Mouse (Mus musculus): ENCODE results near the gene Slc25a27. TPM values are rescaled to one million over a fixed set of nuclear protein-coding genes. Genes with fewer than 3 reads are reported as not detected.
A peak's percentile ranks its signal among the peaks of the same experiment; 100 is the strongest.

Gene Slc25a27
- polyA plus RNA-seq, 1 experiment from 2014 or later, result 18.4 TPM

DNA sequence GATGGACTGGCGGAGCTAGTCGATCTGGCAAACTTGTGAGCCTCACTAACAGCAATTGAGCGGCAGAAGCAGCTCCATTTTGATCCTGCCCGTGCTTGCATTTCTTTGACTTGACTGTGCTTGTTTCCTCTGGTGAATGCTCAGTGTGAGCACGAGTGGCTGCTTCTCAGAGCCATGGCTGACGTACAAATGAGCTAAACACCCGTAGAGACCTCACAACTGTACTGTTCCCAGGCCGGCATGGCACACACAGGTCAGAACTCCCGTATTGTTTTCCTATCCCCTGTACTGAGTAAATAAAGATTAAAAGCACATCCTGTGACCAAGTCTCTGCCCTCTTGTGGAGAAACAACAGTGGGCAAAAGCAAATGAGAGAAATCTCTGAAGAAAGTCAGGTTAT is 22.6 kb upstream of the Slc25a27 start:
- Histone ChIP-seq H3K9ac (replicated peaks; ENCODE audit: low read length) (no peak overlapping the region), H3K9me3 (ENCODE audit: low read length) (no peaks in the 10 kb centered on the region), H3K36me3 (ENCODE audit: insufficient read depth, low read length) (peaks cover 3% of the 10 kb centered on the region; the same call in 1 of the 2 replicates), H3K4me2 (replicated peaks; ENCODE audit: low read depth, low read length) (no peak overlapping the region), H3K4me3 (ENCODE audit: low read length) (no peak overlapping the region), H3K27ac (ENCODE audit: low read length) (no peak overlapping the region), H3K27me3 (ENCODE audit: insufficient read depth, low read length) (no peaks in the 10 kb centered on the region), H3K4me1 (ENCODE audit: insufficient read depth, low read length) (no peaks in the 10 kb centered on the region)
- 70% methylated on average over 9 of the region's 9 CpGs for WGBS
- no peak for ATAC-seq (ENCODE audit: low FRiP score, low TSS enrichment)

DNA sequence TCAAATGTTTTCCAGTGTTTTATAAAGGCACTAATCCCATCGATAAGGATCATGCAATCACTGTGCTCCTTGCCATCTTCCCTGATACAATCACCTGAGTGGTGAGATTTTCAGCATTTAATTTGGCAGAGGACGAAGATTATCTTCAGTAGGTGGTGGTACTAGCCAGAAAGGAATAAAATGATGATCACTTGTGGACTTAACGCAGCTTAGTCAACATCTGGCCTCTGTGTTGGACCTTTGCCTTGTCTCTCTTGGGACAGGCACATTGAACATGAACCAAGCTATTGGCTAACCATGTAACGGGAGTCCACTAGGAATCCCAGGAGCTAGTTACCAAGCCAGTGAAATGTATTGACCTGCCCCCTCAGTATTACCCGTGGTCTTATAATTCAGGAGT is 17.6 kb upstream of the Slc25a27 start:
- no peaks in the 10 kb centered on the region for H3K27me3 ChIP-seq (ENCODE audit: insufficient read depth, low read length)
- no peak overlapping the region for H3K4me2 ChIP-seq (replicated peaks; ENCODE audit: low read depth, low read length)
- no peak for ATAC-seq (ENCODE audit: low FRiP score, low TSS enrichment)
- no peaks in the 10 kb centered on the region for H3K4me1 ChIP-seq (ENCODE audit: insufficient read depth, low read length)
- H3K4me3 ChIP-seq (ENCODE audit: low read length), result no peak overlapping the region
- 89% methylated on average over 5 of the region's 5 CpGs for WGBS
- no peak overlapping the region for H3K27ac ChIP-seq (ENCODE audit: low read length)
- no peak overlapping the region for H3K9ac ChIP-seq (replicated peaks; ENCODE audit: low read length)
- peaks cover 13% of the 10 kb centered on the region for H3K36me3 ChIP-seq (ENCODE audit: insufficient read depth, low read length)
- H3K9me3 ChIP-seq (ENCODE audit: low read length), result no peaks in the 10 kb centered on the region

- no peak overlapping the region for H3K4me3 ChIP-seq (ENCODE audit: low read length)
- no peak overlapping the region for H3K9ac ChIP-seq (replicated peaks; ENCODE audit: low read length)
- no peaks in the 10 kb centered on the region for H3K27me3 ChIP-seq (ENCODE audit: insufficient read depth, low read length)
- H3K4me1 ChIP-seq (ENCODE audit: insufficient read depth, low read length), result no peaks in the 10 kb centered on the region
- no peak for ATAC-seq (ENCODE audit: low FRiP score, low TSS enrichment)
- 90% methylated on average over 6 of the region's 7 CpGs for WGBS
- H3K36me3 ChIP-seq (ENCODE audit: insufficient read depth, low read length), result peaks cover 13% of the 10 kb centered on the region
- H3K9me3 ChIP-seq (ENCODE audit: low read length), result no peaks in the 10 kb centered on the region
- H3K4me2 ChIP-seq (replicated peaks; ENCODE audit: low read depth, low read length), result no peak overlapping the region
- no peak overlapping the region for H3K27ac ChIP-seq (ENCODE audit: low read length)
These were observed 17.1 kb upstream of the Slc25a27 start for GRCm38 (mm10) chr17:43684086-43684485.

DNA sequence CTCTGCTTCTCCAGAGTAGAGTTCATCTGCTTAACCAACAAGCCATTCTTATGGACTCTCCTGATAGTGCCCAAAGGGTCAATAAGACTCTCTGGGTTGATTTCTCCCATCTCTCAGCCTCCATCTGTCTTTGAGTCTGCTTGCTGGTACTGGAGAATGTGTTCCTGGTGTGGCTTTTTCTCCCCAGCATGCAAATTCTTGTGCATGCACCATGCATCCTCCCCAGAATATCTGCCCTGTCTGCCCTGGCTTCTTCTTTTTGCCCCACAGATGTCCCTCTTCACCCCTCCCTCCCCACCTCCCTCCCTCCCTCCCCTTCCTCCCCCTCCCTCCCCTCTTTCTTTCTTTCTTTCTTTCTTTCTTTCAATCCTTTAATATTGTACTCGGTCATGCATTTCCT is 10.3 kb upstream of the Slc25a27 start:
- no peak overlapping the region for H3K4me2 ChIP-seq (replicated peaks; ENCODE audit: low read depth, low read length)
- no peak overlapping the region for H3K27ac ChIP-seq (ENCODE audit: low read length)
- peaks cover 13% of the 10 kb centered on the region for H3K36me3 ChIP-seq (ENCODE audit: insufficient read depth, low read length)
- peaks cover 5% of the 10 kb centered on the region; the same call in 1 of the 2 replicates for H3K4me1 ChIP-seq (ENCODE audit: insufficient read depth, low read length)
- H3K4me3 ChIP-seq (ENCODE audit: low read length), result no peak overlapping the region
- ATAC-seq (ENCODE audit: low FRiP score, low TSS enrichment), result no peak
- no peaks in the 10 kb centered on the region for H3K9me3 ChIP-seq (ENCODE audit: low read length)
- 33% methylated on average over 1 of the region's 1 CpGs for WGBS
- no peaks in the 10 kb centered on the region for H3K27me3 ChIP-seq (ENCODE audit: insufficient read depth, low read length)
- H3K9ac ChIP-seq (replicated peaks; ENCODE audit: low read length), result no peak overlapping the region

GRCm38 (mm10) chr17:43676241-43676640 is 9.2 kb upstream of the Slc25a27 start:
- Histone ChIP-seq H3K27me3 (ENCODE audit: insufficient read depth, low read length) (no peaks in the 10 kb centered on the region), H3K9ac (replicated peaks; ENCODE audit: low read length) (no peak overlapping the region), H3K4me2 (replicated peaks; ENCODE audit: low read depth, low read length) (no peak overlapping the region), H3K4me3 (ENCODE audit: low read length) (no peak overlapping the region), H3K4me1 (ENCODE audit: insufficient read depth, low read length) (peaks cover 5% of the 10 kb centered on the region; the same call in 1 of the 2 replicates), H3K36me3 (ENCODE audit: insufficient read depth, low read length) (peaks cover 10% of the 10 kb centered on the region), H3K27ac (ENCODE audit: low read length) (no peak overlapping the region), H3K9me3 (ENCODE audit: low read length) (no peaks in the 10 kb centered on the region)
- no peak for ATAC-seq (ENCODE audit: low FRiP score, low TSS enrichment)
- WGBS, result 88% methylated on average over 1 of the region's 1 CpGs

DNA sequence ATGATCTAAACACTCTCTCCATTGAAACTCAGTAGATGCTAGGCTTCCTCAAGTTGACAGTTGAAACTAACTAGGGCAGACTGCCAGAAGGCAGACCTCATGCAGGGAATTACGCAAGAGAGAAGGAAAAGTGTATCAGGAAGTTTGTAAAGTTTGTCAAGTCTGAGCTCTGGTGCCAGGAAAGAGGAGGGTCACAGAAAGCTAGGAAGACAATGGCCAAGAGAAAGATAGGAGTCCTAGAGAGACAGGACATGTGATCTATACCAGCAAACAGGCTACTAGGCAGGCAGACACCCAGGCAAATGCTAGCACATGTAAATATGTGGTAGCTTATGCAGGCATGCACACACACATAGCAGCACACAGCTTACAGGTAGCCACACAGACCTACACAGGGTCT is 8.2 kb upstream of the Slc25a27 start:
- H3K4me1 ChIP-seq (ENCODE audit: insufficient read depth, low read length), result peaks cover 5% of the 10 kb centered on the region; the same call in 1 of the 2 replicates
- H3K27me3 ChIP-seq (ENCODE audit: insufficient read depth, low read length), result no peaks in the 10 kb centered on the region
- WGBS, result 76% methylated on average over 1 of the region's 1 CpGs
- no peak overlapping the region for H3K27ac ChIP-seq (ENCODE audit: low read length)
- no peak for ATAC-seq (ENCODE audit: low FRiP score, low TSS enrichment)
- H3K9ac ChIP-seq (replicated peaks; ENCODE audit: low read length), result no peak overlapping the region
- H3K36me3 ChIP-seq (ENCODE audit: insufficient read depth, low read length), result peaks cover 3% of the 10 kb centered on the region
- H3K9me3 ChIP-seq (ENCODE audit: low read length), result no peaks in the 10 kb centered on the region
- H3K4me3 ChIP-seq (ENCODE audit: low read length), result no peak overlapping the region
- H3K4me2 ChIP-seq (replicated peaks; ENCODE audit: low read depth, low read length), result no peak overlapping the region

GRCm38 (mm10) chr17:43671907-43672306 is 4.9 kb upstream of the Slc25a27 start:
- H3K4me3 ChIP-seq (ENCODE audit: low read length), result no peak overlapping the region
- no peak overlapping the region for H3K9ac ChIP-seq (replicated peaks; ENCODE audit: low read length)
- no peak overlapping the region for H3K27ac ChIP-seq (ENCODE audit: low read length)
- WGBS, result 77% methylated on average over 4 of the region's 4 CpGs
- no peaks in the 10 kb centered on the region for H3K9me3 ChIP-seq (ENCODE audit: low read length)
- no peak for ATAC-seq (ENCODE audit: low FRiP score, low TSS enrichment)
- H3K36me3 ChIP-seq (ENCODE audit: insufficient read depth, low read length), result no peaks in the 10 kb centered on the region
- no peak overlapping the region for H3K4me2 ChIP-seq (replicated peaks; ENCODE audit: low read depth, low read length)
- peaks cover 15% of the 10 kb centered on the region for H3K4me1 ChIP-seq (ENCODE audit: insufficient read depth, low read length)
- no peaks in the 10 kb centered on the region for H3K27me3 ChIP-seq (ENCODE audit: insufficient read depth, low read length)

GRCm38 (mm10) chr17:43669145-43669695 is 2.2 kb upstream of the Slc25a27 start:
- Histone ChIP-seq H3K27me3 (ENCODE audit: insufficient read depth, low read length) (no peaks in the 10 kb centered on the region), H3K9me3 (ENCODE audit: low read length) (no peaks in the 10 kb centered on the region), H3K4me1 (ENCODE audit: insufficient read depth, low read length) (peaks cover 16% of the 10 kb centered on the region), H3K4me3 (ENCODE audit: low read length) (peak overlapping the region; percentile 74; the same call in 1 of the 2 replicates), H3K9ac (replicated peaks; ENCODE audit: low read length) (no peak overlapping the region), H3K4me2 (replicated peaks; ENCODE audit: low read depth, low read length) (peak overlapping the region; percentile 84), H3K36me3 (ENCODE audit: insufficient read depth, low read length) (no peaks in the 10 kb centered on the region), H3K27ac (ENCODE audit: low read length) (no peak overlapping the region)
- 60% methylated on average over 6 of the region's 6 CpGs for WGBS
- no peak for ATAC-seq (ENCODE audit: low FRiP score, low TSS enrichment)

GRCm38 (mm10) chr17:43667290-43667843 is 353 bp upstream of the Slc25a27 start, which contains the start of gene Cyp39a1:
Cyp39a1 (plus strand) TSS chr17:43667425.
- Histone ChIP-seq H3K4me3 (ENCODE audit: low read length) (peak within 1 kb of the TSS; percentile 74), H3K9me3 (ENCODE audit: low read length) (no peaks in the 10 kb centered on the region), H3K9ac (replicated peaks; ENCODE audit: low read length) (peak within 1 kb of the TSS; percentile 76), H3K36me3 (ENCODE audit: insufficient read depth, low read length) (no peaks in the 10 kb centered on the region; the same call in 1 of the 2 replicates), H3K4me2 (replicated peaks; ENCODE audit: low read depth, low read length) (peak within 1 kb of the TSS; percentile 84), H3K4me1 (ENCODE audit: insufficient read depth, low read length) (peaks cover 16% of the 10 kb centered on the region), H3K27me3 (ENCODE audit: insufficient read depth, low read length) (no peaks in the 10 kb centered on the region), H3K27ac (ENCODE audit: low read length) (peak within 1 kb of the TSS; percentile 59; the same call in 1 of the 2 replicates)
- 0% methylated on average over 17 of the region's 17 CpGs for WGBS
- no peak for ATAC-seq (ENCODE audit: low FRiP score, low TSS enrichment)

DNA sequence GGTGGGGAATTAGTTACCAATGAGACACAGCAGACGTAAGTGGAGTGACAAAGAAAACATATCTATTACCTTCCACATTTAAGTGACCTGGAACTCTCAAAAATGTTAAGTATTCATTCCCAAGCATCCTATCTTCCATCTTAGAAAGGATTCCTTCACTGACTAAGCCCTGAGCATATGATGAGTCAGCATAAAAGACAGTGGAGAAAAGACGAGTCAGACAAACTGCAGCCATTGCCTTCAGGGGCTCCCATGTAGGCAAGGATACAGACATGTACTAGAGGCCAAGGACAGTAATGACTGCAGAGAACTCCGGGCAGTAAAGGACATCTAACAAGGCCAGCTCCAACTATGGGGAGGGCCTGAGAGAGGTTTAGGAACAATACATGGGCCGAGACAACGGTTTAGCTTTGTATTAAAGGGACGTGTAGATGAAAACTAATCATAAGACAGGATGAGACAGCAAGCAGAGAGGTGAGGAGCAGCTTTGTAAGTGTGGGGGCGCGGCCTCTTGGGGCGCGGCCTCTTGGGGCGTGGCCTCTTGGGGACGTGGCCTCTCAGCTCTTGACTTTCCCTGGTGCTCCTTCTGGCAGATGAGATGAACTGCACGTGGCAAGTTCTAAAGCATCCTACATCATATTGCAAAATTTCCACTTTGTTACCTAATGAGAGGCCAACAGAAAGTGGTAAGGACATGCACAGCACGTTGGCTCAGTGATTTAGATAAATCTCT is 15.5 kb downstream of the Slc25a27 start:
- Histone ChIP-seq H3K36me3 (ENCODE audit: insufficient read depth, low read length) (0 out of 2 replicates have a peak, but pooled peaks cover 2% of the 10 kb centered on the region), H3K27ac (ENCODE audit: low read length) (no peak overlapping the region), H3K27me3 (ENCODE audit: insufficient read depth, low read length) (no peaks in the 10 kb centered on the region), H3K4me2 (replicated peaks; ENCODE audit: low read depth, low read length) (no peak overlapping the region), H3K4me1 (ENCODE audit: insufficient read depth, low read length) (no peaks in the 10 kb centered on the region), H3K4me3 (ENCODE audit: low read length) (no peak overlapping the region), H3K9me3 (ENCODE audit: low read length) (no peaks in the 10 kb centered on the region), H3K9ac (replicated peaks; ENCODE audit: low read length) (no peak overlapping the region)
- ATAC-seq (ENCODE audit: low FRiP score, low TSS enrichment), result no peak
- WGBS, result 66% methylated on average over 14 of the region's 14 CpGs
